Mouse (Mus musculus) thymus, postnatal 4 days (tissue): ENCODE measurements around the gene Hdac11.

Source experiments
- DNase-seq: peaks from one replicate; pipeline ENCODE4 v3.0.0; 2021

Gene Hdac11

DNA sequence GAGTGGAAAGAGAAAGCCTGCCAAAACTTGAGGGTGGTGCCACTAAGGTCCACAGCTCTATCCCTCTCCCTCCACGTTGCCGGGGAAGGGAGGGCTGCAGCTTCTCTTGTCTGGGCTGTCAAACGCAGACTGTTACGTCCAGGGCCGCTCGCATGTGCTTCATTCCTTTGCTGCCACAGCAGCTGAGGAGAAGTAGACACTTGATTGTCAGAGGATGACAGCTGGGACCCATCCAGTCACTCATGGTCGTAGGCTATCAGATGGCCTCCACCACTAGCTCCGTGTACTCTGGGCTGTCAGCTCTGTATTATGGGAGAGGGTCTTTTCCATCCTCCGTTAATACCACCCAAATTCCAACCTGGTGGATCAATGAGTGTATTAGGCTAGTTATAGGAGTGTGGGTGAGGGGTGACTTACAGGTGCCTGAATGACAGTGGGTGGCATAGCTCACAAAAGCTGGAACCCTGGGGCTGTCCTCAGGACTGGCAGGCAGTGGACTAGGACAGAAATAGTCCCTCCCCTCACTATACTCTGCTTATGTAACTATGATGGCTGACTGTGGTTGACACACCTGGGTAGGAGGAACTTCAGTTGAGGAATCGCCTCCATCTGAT is 19.0 kb upstream of the Hdac11 start:
- no peak for DNase-seq

DNA sequence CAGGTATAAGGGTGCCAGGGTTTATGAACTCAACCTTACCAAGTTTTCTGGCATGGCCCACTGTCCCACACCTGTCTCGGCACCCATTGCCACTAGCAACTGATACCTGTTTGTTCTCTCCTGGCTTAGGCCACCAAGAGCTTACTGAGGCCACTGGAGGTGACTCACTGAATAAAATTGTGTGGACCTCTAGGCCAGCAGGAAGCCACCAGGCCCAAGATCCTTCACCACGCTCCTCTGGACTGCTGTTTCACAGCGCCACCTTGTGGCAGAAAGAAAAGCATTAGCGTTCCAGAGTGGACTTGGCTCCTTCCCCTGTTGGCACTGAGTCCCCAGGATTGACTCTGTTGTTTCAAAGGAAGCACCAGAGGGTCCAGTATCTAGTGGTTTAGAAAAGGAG is 16.6 kb upstream of the Hdac11 start:
- peak; percentile 84 for DNase-seq

DNA sequence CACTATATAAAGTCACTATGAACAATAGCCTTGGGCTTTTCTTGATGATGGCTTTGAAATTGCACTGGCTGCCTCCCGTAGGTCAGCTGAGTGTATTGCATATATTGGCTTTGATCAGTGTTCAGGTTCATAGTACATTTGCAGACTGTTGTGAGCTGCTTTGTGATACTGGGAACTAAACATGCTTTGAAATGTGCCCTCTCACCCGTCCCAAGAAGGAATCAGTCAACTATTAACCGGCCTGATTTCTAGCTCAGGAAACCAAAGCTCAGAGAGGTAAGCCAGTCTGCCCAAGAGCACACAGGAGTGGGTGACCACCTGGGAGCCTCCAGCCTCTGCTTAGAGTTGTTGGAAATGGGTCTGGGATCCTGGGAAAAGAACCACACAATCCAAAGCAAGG is 11.4 kb upstream of the Hdac11 start:
- DNase-seq = no peak

DNA sequence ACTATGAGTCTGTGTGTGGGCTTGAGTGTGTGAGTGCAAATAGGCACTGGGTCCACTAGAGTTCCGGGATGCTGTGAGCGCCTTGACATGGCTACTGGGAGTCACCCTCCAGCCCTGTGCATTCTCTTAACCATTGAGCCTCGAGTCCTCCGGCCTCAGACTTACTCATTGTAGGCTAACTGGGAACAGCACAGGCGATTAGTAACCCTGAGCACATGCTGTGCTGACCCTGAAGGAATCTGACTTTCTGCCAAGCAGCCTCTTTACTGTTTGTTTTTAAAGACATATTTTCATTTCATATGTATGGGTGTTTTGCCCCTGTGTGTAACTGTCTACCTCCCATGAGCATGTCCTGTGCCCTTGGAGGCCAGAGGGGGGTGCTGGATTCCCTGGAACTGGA is 10.9 kb upstream of the Hdac11 start:
- DNase-seq = no peak

DNA sequence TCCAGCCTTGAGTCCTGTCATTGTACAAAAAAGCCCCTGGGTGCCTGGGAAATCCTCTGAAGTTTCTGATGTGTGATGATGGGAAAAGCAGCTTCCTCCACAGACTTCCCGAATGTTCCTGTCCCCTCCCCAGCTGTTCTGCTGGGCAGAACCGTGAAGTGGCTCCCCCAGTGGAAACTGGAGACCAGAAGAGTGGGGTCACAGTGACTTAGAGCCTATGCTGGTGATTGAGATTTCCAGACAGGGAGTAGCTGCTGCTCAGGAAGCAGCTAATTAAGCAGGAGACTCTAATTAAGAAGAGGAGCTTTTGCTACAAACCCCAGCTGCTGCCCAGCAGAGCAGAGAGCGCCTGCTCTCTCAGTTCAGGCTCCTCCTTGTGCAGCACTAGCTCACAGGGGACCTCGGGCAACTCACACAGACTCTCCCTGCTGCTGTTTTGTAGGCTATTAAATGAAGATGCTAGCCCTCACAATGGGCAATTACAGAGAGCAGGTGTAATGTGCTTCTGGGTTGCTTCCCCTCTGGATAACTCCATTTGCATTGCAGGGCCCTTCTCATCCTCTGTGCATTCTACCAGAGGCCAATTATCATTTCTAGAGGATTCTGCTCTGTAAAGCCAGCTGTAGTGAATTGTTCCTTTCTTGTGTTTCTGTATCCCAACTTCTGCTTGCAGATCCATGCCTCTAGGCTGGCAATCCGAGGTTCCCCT is 9.9 kb upstream of the Hdac11 start:
- DNase-seq = no peak

DNA sequence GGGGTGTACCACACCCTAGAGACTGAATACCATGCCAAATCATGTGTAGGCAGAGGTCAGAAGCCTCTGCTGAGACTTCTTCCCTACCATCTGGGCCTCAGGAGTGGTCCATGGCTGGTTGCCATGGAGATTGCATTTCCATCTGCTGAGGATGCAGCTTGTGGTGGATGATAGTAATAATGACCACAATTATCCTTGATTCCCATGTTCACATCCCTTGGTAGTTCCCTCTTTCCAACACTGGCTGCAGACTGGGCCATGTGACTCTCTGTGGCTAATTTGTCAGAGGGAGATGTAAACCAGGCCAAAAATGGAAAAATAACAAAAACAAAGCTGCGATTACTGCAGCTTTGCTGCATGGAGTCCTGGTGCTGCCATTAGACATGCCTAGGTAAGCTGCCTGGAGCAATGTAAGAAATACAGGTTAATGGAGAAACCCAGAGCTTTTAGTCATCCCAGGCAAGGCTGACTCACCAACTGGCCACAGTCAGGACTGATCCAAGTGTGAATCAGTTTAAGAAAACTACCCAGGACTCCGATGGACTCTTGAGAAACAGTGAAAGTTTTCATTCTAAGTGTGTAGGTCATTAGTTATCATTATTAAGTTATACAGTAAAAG is 9.2 kb upstream of the Hdac11 start:
- DNase-seq = no peak

DNA sequence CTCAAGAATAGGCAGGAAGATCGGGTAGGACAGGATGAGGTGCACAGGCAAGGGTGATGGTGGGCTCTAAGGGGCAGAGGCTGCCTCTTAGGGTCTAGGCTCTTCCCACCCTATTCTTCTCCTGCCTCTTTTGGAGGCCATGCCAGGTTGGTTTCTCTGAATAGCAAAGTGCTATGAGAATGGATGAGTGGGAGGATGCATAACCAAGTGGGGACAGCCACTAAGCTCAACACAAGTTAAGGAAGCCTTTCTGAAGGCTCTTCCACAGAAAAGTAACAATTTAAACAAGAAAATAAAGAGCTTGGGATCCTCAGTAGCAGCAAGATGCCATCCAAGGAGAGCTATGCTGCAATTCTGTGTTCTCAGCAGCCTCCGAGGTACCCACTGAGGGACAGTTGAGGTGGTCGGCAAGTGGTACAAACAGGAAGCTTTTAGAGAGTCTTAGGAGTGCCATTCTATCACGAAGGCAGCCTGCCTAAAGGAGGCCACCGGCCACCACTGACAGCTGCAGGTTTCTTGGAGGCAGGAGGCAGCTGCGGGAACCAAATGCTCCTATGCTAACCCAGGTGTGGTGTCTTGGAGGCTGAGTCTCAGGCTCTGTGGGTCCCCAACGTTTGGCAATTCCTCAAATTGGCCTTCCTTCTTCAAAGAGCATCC is 3.4 kb upstream of the Hdac11 start:
- DNase-seq = peak; percentile 56

DNA sequence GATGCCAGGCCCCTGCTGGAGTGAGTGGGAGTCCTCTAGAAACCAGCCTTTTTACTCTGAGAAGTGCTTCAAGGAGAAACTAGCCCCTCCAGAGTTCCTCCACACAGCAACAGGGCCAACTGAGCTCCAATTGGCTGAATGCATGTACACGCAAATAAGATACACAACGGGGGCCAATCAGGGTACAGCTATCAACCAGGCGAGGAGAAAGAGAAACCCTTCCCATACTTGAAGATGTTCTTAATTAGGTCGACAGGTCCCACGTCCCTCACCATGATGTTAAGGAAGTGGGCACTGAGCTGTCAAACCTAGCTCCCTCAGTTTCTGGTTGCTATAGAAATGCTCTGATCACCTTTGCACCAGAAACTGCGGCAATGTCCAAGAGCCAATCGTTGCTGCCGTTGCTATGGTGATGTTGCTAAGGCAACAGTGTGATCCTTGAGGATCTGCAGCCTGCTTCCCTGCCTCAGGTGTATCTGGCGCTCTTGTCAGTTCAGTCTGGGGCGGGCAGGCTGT is 2.9 kb upstream of the Hdac11 start:
- no peak for DNase-seq

DNA sequence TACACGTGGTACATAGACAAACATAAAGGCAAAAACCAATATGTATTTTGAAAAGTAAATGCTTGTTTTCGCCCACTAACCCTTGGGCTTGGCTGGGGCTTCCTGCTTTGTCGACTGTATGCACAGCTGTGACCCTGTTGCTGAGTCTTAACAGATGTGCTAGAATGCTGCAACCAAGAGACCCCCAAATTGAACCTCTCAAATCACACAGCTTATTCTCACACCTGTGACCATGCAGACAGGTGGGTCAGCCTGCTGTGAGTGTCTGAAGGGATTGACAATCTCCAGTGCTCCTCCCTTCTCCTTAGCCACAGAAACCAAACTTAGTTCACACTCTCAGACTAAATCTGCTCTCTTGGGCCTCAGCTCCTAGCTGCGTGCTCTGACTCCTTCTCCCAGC is 1.8 kb upstream of the Hdac11 start:
- peak; percentile 54 for DNase-seq

DNA sequence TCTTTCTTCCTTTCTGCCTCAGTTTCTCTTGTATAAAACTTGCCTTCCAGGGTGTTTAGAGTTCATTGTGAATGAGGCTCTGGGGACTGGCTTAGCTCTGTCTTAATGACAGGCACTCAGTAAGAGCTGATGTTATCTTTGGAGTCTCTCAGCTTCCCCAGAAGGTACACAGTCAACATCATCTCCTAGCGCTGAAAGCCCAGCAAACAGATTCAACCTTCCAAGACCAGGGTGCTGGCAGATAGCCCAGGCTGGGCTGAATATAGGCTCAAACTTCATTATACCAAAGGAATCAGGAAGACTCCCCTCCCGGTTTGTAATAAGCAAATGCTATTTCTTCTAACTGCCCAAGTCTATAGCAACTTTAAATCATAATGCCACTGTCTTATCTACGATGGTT is 1.2 kb upstream of the Hdac11 start:
- DNase-seq = no peak

DNA sequence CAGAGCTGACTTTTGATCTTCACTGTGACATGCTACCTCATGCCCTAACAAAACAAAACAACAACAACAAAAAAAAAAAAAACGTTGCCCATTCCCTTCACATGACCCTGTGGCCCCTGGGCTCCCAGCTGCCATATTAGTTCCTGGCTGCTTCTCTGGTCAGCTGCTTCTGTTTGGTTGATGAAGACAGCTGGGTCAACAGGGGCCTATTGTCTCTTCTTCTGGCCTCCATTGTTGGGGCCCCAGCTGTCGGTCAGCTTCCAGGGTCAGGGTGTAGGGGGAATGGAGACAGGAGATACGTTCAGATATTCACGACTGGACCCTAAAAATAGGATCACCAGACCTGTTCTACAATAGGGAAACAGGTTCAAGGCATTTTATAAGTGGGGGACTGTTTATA is 403 bp upstream of the Hdac11 start:
- no peak for DNase-seq

DNA sequence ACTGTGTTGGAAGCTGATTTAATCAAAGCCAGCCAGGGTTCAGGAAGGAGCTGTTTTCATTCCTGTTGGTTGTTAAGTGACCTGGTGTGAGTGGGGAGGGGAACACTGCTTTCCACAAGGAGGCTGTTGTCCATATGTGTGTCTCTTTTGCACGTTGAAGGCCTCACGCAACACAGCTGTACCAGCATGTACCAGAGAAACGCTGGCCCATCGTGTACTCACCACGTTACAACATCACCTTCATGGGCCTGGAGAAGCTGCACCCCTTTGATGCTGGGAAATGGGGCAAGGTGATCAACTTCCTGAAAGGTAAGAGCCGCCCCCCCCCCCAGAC is 739 bp downstream of the Hdac11 start:
- DNase-seq = no peak

DNA sequence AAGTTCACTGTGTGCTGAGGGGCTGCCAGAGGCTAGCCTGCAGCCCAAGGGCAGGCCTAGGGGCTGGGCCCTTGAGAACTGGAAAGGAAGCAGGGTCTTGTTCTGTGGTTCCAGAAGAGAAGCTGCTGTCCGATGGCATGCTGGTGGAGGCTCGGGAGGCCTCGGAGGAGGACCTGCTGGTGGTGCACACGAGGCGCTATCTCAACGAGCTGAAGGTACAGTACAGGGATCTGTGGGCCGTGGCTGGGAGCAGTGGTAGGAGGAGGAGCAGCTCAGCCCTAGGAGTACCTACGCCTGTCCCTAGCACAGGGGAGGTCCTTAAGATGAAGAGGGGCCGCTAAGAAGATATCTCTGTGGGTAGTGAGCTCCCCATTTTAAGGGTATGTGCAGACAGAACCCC is 2.6 kb downstream of the Hdac11 start:
- DNase-seq = no peak

DNA sequence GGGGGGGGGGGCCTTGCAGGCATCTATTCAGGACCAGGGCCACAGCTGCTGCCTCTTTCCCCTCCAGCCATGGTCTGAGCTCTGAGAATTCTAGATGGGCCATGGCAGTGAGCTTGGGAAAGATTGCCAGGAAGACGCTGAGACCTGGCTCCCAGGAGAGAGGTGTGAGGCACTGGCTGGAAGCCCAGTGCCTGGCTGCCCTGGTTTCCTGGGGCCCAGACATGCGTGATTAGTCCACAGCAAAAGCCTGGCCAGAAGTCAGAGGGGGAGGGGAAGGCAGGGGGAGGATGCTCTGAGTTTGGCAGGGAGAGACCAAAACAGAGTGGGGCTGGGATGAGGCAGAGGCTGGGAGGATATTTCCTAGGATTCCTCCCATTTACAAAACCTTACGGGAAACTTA is 3.9 kb downstream of the Hdac11 start:
- no peak for DNase-seq

DNA sequence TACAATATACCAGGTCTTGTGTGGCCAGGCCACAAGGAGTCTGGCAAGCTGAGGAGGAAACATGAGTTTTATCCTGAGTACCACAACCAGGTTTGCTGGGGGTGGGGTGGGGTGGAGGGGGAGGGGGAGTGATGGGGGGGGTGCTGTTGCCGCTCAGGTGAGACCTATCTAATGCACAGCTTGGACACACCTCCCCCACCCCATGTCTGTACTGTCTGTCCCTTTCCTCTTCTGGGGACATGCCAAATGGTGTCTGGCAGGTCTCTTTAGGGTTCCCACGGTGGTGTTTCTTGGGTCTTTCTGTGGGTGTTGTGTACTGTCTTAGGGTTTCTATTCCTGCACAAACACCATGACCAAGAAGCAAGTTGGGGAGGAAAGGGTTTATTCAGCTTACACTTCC is 4.5 kb downstream of the Hdac11 start:
- no peak for DNase-seq

DNA sequence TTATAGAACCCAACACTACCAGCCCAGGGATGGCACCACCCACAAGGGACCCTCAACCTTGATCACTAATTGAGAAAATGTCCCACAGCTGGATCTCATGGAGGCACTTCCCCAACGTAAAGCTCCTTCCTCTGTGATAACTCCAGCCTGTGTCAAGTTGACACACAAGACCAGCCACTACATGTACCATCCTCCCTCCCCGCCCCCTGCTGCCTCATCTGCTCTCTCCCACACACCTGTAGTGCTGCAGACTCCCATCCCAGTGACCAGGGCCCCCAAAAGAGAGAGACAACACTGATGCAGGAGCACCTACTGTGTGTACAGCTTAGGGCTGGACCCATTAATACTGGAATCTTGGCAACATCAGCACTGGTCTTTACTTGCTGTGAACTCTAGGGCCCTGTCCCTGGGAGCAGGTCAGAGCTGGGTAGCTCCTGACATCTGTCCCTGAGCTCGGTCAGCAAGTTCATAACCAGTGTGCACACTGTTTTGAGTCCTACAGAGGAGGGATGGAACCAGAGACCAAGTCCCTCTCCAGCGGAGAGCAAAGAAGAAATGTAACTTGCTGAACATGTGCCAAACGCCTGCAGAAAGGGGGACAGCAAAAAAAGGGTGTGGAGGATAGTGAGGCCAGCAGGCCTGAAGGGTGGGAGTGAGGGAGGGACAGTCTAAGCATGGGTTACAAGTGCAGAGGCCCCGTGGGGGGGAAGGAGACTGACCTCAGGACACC is 5.2 kb downstream of the Hdac11 start:
- DNase-seq = no peak

DNA sequence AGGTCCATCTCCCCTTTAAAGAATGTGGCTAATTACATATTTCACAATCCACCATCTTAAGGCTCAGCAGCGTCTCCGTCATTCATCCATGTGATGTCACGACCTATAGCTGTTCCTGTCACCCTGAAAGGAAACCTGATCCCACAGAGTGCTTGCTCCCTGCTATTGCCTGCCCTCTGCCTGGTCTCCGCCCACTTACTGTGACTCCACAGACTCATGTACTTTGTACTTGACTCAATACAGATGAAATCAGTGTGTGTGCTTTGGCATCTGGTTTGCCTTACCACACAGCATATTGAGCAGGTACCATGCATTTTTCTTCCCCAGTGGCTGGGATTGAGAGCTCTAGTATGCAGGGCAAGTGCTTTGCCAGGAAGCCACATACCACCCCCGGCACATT is 5.8 kb downstream of the Hdac11 start:
- no peak for DNase-seq

DNA sequence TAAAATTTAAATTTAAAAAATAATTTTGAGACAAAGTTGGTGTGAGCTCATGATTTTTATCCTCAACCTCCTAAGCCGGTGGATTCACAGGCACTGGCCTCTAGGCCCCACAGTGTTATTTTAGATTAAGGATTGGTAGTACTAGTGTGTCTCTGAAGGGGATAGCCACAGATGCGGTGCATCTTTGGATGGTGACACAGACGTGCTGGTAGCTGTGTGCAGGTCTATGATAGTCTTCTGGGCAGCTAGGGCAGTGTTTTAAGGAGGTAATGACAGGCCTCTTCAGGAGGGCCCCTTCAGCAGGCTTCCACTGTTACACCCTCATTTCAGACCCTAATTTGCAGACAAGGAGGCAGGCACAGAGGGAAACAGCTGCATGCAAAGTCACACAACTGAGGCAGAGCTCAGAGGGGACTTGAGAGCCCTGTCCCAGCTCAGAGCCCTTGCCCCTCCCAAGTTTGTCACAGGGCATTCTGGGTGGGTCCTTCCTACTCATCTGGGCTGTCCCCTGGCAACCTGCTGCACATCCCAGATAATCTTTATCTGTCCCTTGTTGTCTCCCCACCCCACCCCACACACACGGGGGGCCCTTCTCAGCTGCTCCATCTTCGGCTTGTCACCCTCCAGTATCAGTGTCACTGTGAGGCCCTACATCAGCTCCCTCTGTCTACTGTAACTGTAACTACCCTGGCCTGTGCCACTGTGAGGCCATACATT is 6.9 kb downstream of the Hdac11 start:
- no peak for DNase-seq

DNA sequence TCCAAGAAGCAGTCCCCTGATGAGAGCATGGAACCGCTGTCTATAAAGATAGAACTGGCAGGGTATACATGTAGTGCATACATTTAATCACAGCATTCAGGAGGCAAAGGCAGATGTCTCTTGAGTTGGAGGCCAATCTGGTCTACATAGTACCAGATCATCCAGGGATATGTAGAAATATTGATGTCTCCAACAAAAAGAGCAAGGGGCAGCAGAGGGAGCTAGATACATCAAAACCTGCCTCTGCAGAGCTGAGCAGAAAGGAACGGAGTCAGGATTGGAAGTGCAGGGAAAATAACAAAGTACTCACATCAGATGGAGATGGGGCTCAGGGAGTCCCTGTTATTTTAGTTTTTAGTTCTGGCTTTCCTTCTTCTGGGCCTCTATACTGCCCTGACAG is 8.1 kb downstream of the Hdac11 start:
- DNase-seq = no peak

DNA sequence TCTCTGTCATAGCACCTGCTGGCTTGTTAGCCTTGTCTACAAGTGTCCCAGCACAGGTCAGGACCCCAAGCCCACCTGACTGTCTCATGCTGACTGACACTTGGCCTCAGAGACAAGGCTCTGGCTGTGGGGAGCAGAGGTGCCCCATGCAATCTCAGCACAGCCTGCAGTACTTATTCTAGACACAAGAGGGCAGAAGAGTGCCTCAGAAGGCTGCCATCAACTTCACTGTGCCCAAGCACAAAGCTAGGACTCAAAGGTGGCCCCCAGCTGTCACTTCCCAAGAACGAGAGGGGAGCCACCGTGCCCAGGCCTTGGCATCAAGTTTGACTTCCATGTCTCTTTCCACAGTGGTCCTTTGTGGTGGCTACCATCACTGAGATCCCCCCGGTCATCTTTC is 8.7 kb downstream of the Hdac11 start:
- DNase-seq = peak; percentile 84

DNA sequence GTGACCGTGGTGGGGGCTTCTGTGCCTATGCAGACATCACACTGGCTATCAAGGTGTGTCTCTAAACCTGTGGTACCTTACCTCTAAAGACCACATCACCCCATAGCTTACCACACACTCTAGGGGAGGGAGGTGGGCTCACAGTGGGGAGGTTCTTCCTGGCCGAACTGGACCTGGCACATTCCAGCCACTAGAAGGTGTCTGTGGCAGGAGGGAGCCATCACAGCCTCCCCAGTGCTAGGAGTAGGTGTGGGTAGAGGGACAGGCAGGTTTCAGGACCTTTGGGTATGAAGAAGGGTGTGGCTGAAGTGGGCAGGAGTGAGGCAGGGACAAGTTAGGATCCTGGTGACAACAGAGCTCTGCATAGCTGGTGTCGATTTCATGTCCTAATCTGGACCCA is 11.4 kb downstream of the Hdac11 start:
- no peak for DNase-seq

DNA sequence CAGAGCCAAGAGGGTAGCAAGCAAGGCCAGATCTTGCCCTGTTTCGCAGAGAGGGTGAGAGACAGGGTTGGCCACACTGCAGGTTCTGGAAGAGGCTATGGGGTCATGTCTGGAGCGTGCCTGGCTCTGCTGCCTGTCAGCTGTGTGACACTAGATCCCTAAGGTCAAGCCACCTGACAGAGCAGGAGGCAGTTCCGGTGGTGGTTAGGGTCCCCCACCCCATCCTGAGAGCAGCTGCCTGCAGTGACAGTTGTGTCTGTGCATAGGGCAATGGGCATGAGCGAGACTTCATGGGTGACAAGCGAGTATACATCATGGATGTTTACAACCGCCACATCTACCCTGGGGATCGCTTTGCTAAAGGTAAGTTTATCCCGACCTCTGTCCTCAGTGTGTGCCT is 12.7 kb downstream of the Hdac11 start:
- no peak for DNase-seq
